Mouse (Mus musculus) midbrain, embryonic 11.5 days (tissue): ENCODE results near the gene Ebf1. TPM values are rescaled to one million over a fixed set of nuclear protein-coding genes. Genes with fewer than 3 reads are reported as not detected.

Experiments used
- ATAC-seq: fragments of 200-750 bp; cut with Nextera tagmentation; 2 replicates; pipeline ENCODE4 v1.8.0; 2017; ENCODE audit warnings: moderate TSS enrichment, moderate library complexity; ENCODE audit not compliant: low FRiP score
- DNase-seq: peaks from one replicate; pipeline ENCODE4 v3.0.0; 2015; ENCODE audit warnings: low spot score; ENCODE audit errors: missing footprints
- H3K27ac ChIP-seq: fragments of 300-500 bp; sonication (generic); 2 replicates; pipeline ENCODE4 v1.5.1; 2014; ENCODE audit warnings: low read depth, low read length
- H3K27me3 ChIP-seq: fragments of 300-500 bp; sonication (generic); 2 replicates; pipeline ENCODE4 v1.6.1; 2014; ENCODE audit warnings: mild to moderate bottlenecking, low read length, moderate library complexity, mixed read lengths; ENCODE audit not compliant: control insufficient read depth, insufficient read depth
- H3K36me3 ChIP-seq: fragments of 300-500 bp; sonication (generic); 2 replicates; pipeline ENCODE4 v1.6.1; 2014; ENCODE audit warnings: mild to moderate bottlenecking, low read length, moderate library complexity, mixed read lengths; ENCODE audit not compliant: control insufficient read depth, insufficient read depth
- H3K4me1 ChIP-seq: fragments of 300-500 bp; sonication (generic); 2 replicates; pipeline ENCODE4 v1.6.1; 2014; ENCODE audit warnings: low read length; ENCODE audit not compliant: control insufficient read depth, insufficient read depth
- H3K4me2 ChIP-seq: fragments of 300-500 bp; sonication (generic); 2 replicates; pipeline ENCODE4 v1.6.1; 2014; ENCODE audit warnings: mild to moderate bottlenecking, moderate library complexity
- H3K4me3 ChIP-seq: fragments of 300-500 bp; sonication (generic); 2 replicates; pipeline ENCODE4 v1.5.1; 2014; ENCODE audit warnings: low read depth, low read length
- H3K9ac ChIP-seq: fragments of 300-500 bp; sonication (generic); 2 replicates; pipeline ENCODE4 v1.6.1; 2014; ENCODE audit warnings: low read length
- H3K9me3 ChIP-seq: fragments of 300-500 bp; sonication (generic); 2 replicates; pipeline ENCODE4 v1.6.1; 2016; ENCODE audit warnings: low read length; ENCODE audit not compliant: control insufficient read depth
- WGBS: fragments of 180-500 bp; shearing (Covaris S2); extraction: QIAGEN DNeasy Blood & Tissue Kit; methylation state at CpG from one replicate; pipeline ENCODE4 v1.1.7; 2014; 5-methylcytosine and 5-hydroxymethylcytosine counted together
- polyA plus RNA-seq: library from polyadenylated mRNA; unstranded; fragments of >200 nt; fragmentation: Nextera tagmentation; extraction: Ambion mirVana; gene quantifications from 2 replicates; pipeline ENCODE4 v1.2.1, GENCODE M21; 2014

Gene Ebf1
- polyA plus RNA-seq, 1 experiment from 2014 or later, result 73.8 TPM

DNA sequence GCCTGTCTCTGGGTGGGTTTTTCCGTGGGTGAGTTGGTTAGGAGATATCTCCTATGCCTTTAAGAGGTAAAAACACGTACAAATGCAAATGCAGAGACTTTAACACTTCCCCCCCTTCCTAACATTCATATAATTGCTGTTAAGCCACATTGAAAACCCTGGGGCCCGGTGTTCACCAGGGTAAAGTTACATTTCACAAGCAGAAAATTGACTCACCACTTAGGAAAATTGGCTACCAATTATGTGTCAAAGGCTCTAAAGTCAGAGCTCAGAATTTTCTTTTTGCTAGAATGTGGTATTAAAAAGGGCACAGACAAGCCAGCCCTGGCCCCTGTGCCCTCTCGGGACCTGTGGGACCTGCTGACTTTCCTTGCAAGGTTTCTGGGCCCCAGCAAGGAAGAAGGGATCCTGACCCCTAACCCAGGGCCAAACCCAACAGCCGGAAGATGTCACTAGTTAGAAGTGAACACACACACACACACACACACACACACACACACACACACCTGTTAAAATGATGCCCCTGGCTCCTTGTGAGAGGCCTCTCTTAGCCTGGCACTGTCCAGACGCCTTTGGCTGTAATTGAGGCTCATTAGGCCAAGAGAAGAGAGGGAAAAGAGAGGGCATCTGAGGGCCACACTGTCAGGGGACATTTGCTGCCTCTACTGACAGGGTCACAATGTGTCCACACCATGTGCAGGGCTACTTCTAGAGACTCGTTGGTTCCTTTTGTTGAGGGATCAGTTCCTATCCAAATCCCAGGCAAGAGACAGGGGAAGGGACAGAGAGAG is 48.8 kb downstream of the Ebf1 start:
- Histone ChIP-seq H3K27ac (peak overlapping the region; percentile 67; the same call in 1 of the 2 replicates), H3K9ac (peak overlapping the region; percentile 65), H3K36me3 (no peaks in the 10 kb centered on the region), H3K4me1 (peaks cover 24% of the 10 kb centered on the region), H3K4me2 (peak overlapping the region; percentile 52; the same call in 1 of the 2 replicates), H3K9me3 (no peaks in the 10 kb centered on the region), H3K27me3 (no peaks in the 10 kb centered on the region), H3K4me3 (no peak overlapping the region)
- DNase-seq (peak; percentile 89), ATAC-seq (0 out of 2 replicates have a peak, but pooled peaks have one; percentile 23)
- 38% methylated on average over 7 of the region's 7 CpGs for WGBS

- H3K27ac ChIP-seq, result no peak overlapping the region; the same call in 1 of the 2 replicates
- DNase-seq (no peak), ATAC-seq (no peak)
- 56% methylated on average over 4 of the region's 4 CpGs for WGBS
- H3K9ac ChIP-seq, result no peak overlapping the region
- peaks cover 24% of the 10 kb centered on the region for H3K4me1 ChIP-seq
- H3K4me3 ChIP-seq, result no peak overlapping the region
- H3K9me3 ChIP-seq, result no peaks in the 10 kb centered on the region
- no peak overlapping the region for H3K4me2 ChIP-seq
- H3K36me3 ChIP-seq, result no peaks in the 10 kb centered on the region
- H3K27me3 ChIP-seq, result no peaks in the 10 kb centered on the region
Observed at GRCm38 (mm10) chr11:44666741-44667140, 49.6 kb downstream of the Ebf1 start.

GRCm38 (mm10) chr11:44681306-44681705 is 64.2 kb downstream of the Ebf1 start:
- 87% methylated on average over 2 of the region's 2 CpGs for WGBS
- no peak overlapping the region for H3K4me3 ChIP-seq
- H3K9ac ChIP-seq, result no peak overlapping the region
- no peak overlapping the region for H3K4me2 ChIP-seq
- H3K9me3 ChIP-seq, result no peaks in the 10 kb centered on the region
- peaks cover 13% of the 10 kb centered on the region for H3K4me1 ChIP-seq
- no peak overlapping the region for H3K27ac ChIP-seq
- no peaks in the 10 kb centered on the region for H3K27me3 ChIP-seq
- ATAC-seq (no peak), DNase-seq (no peak)
- no peaks in the 10 kb centered on the region for H3K36me3 ChIP-seq

- no peak for DNase-seq
- Histone ChIP-seq H3K4me3 (no peak overlapping the region), H3K27ac (peak overlapping the region; percentile 14; the same call in 1 of the 2 replicates), H3K4me1 (peaks cover 13% of the 10 kb centered on the region), H3K4me2 (no peak overlapping the region), H3K9me3 (no peaks in the 10 kb centered on the region), H3K36me3 (no peaks in the 10 kb centered on the region), H3K9ac (no peak overlapping the region), H3K27me3 (no peaks in the 10 kb centered on the region)
- ATAC-seq, result no peak
- 92% methylated on average over 4 of the region's 4 CpGs for WGBS
Observed at GRCm38 (mm10) chr11:44681995-44682394, 64.9 kb downstream of the Ebf1 start.

GRCm38 (mm10) chr11:44682703-44683539 is 65.8 kb downstream of the Ebf1 start:
- 16% methylated on average over 18 of the region's 18 CpGs for WGBS
- Histone ChIP-seq H3K36me3 (no peaks in the 10 kb centered on the region), H3K9ac (0 out of 2 replicates have a peak overlapping the region, but pooled peaks have one; percentile 25), H3K4me3 (no peak overlapping the region), H3K4me2 (peak overlapping the region; percentile 29), H3K27me3 (no peaks in the 10 kb centered on the region), H3K27ac (peak overlapping the region; percentile 48; the same call in 1 of the 2 replicates), H3K4me1 (peaks cover 13% of the 10 kb centered on the region), H3K9me3 (no peaks in the 10 kb centered on the region)
- DNase-seq (peak; percentile 91), ATAC-seq (peak; percentile 81)

DNA sequence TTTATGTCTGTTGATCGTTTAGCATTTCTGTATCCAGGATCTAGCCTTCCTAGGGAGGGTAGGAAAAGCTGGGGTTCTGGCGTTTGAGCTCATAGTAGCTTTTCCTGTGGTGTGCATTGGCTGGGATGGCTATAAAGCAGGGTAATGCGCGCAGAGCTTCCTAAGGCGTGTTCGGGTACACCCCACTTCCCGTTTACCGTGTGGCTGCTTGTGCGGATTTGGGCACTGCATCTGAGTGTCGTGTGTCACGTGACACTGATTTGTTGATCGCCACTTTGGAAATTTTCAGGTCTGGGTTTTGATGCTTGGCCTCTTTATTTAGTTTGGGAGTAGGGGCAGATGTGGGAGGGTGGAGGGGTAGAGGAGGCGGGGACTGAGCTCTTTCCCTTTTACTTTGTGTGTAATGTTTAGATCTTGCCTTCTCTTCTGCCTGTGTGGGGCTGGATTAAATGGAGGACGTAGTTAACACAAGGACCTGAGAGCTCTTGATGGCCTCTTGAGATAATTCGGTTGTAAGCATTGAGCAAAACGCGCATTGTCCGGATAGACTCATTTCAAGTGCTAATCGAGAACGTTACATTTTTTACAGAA is 67.5 kb downstream of the Ebf1 start:
- 55% methylated on average over 20 of the region's 20 CpGs for WGBS
- ATAC-seq, result no peak

DNA sequence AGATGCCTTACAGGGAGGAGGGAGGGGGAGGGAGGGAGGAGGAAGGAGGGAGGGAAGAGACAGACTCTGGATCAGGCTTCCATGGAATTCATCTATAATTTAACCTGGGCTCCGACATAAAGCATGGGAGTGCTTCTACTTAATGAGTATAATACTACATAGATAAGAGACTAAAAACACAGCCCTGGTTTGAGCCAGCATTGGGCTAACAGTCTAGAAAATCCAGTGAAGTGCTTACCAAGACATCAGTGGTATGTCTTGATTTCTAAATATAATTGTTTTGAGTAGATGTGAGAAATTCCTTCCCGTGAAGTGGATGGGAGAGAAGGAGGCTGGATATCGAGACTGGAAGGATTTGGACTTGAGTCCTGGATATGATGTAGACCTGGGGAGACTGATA is 68.0 kb downstream of the Ebf1 start:
- no peak for ATAC-seq
- peak; percentile 88 for DNase-seq
- Histone ChIP-seq H3K4me2 (no peak overlapping the region), H3K9me3 (no peaks in the 10 kb centered on the region), H3K27ac (no peak overlapping the region), H3K9ac (no peak overlapping the region), H3K36me3 (no peaks in the 10 kb centered on the region), H3K27me3 (no peaks in the 10 kb centered on the region), H3K4me3 (no peak overlapping the region), H3K4me1 (peaks cover 13% of the 10 kb centered on the region)
- WGBS, result 69% methylated on average over 3 of the region's 3 CpGs

More for the DNA sequence above, 67.5 kb downstream of the Ebf1 start:
- Histone ChIP-seq H3K4me2 (no peak overlapping the region), H3K27ac (0 out of 2 replicates have a peak overlapping the region, but pooled peaks have one; percentile 22), H3K9me3 (no peaks in the 10 kb centered on the region), H3K36me3 (no peaks in the 10 kb centered on the region), H3K4me1 (peaks cover 13% of the 10 kb centered on the region), H3K9ac (no peak overlapping the region), H3K27me3 (no peaks in the 10 kb centered on the region), H3K4me3 (no peak overlapping the region)
- peak; percentile 89 for DNase-seq

DNA sequence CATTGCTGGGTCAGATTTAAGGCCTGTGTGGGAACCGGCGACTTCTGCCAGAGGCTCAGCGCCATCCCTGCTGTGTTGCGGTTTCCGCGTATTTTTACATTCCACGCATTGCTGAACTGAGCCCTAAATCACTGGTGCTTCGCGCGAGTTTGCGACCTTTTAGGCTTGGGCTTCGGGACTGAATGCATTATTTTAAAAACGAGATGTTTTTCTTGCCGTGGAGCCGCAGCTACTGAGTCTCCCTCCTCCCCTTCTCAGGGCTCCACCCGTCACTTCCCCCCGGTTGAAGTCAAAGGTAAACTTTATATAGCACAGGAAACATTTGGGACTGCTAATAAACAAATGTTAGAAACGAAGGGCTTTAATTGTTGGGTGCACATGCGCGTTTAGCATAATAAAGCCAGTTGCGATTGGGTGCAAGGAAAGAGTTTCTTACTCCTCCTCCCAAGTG is 68.8 kb downstream of the Ebf1 start:
- H3K4me2 ChIP-seq, result no peak overlapping the region
- no peaks in the 10 kb centered on the region for H3K27me3 ChIP-seq
- no peaks in the 10 kb centered on the region for H3K9me3 ChIP-seq
- peaks cover 13% of the 10 kb centered on the region for H3K4me1 ChIP-seq
- no peak overlapping the region for H3K9ac ChIP-seq
- H3K36me3 ChIP-seq, result no peaks in the 10 kb centered on the region
- DNase-seq (no peak), ATAC-seq (no peak)
- H3K27ac ChIP-seq, result no peak overlapping the region
- WGBS, result 38% methylated on average over 21 of the region's 21 CpGs
- H3K4me3 ChIP-seq, result no peak overlapping the region
